Mouse (Mus musculus): ENCODE measurements around the gene Gm732.

The Gm732 gene

GRCm38 (mm10) chrX:107948365-107948764, at the start of gene Gm732:
TSS of gene Gm732 (minus strand) at chrX:107948465.
- no peak for DNase-seq
